Mouse (Mus musculus): ENCODE measurements around the gene Mapk13. TPM values are rescaled to one million over a fixed set of nuclear protein-coding genes. Genes with fewer than 3 reads are reported as not detected.

The Mapk13 gene
- total and polyA plus RNA-seq, 2 experiments from 2014 or later: 0.65 to 0.78 TPM

- H3K4me1 ChIP-seq (ENCODE audit: control insufficient read depth, insufficient read depth): no peaks in the 10 kb centered on the region
- no peak overlapping the region for H3K4me3 ChIP-seq (ENCODE audit: low read depth, low read length)
- no peak overlapping the region for H3K9ac ChIP-seq (replicated peaks; ENCODE audit: low read depth, low read length)
- peaks cover 47% of the 10 kb centered on the region for H3K36me3 ChIP-seq (replicated peaks; ENCODE audit: control insufficient read depth, insufficient read depth, low read length)
- H3K4me2 ChIP-seq (ENCODE audit: low read depth, low read length): no peak overlapping the region
- no peaks in the 10 kb centered on the region for H3K9me3 ChIP-seq (replicated peaks; ENCODE audit: control insufficient read depth, low read length)
- ATAC-seq (ENCODE audit: insufficient read depth, low read depth): no peak
- no peak for DNase-seq (ENCODE audit: low spot score)
- 90% methylated on average over 4 of the region's 4 CpGs for WGBS
- TF ChIP-seq CTCF (IDR thresholded peaks at IDR 0.05; ENCODE audit: low read depth) (no peak), EP300 (IDR thresholded peaks at IDR 0.05; ENCODE audit: low read depth) (no peak)
- no peaks in the 10 kb centered on the region for H3K27me3 ChIP-seq (ENCODE audit: control insufficient read depth, insufficient read depth, low read length)
- H3K27ac ChIP-seq (ENCODE audit: low read depth): no peak overlapping the region
Observed at GRCm38 (mm10) chr17:28737973-28738372, 31.1 kb upstream of the Mapk13 start.

DNA sequence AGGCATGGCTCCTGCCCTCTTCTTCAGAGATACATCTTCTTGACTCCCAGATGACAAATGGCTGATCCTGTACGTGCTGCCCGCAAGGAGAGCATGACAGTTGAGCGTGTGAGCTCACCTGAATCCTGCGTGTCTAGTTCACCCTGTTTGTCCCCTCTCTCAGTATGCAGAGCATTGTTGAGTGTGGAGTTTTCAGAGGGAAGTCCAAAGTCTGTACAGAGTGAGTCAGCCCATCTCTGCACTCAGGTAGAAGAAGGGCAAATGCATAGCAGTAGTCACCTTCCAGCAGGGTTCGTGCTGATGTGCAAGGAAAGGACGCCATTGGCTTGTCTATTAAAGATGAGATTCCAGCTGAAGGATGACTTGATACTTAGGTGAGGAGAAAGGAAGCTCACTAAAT is 29.9 kb upstream of the Mapk13 start:
- Histone ChIP-seq H3K4me3 (ENCODE audit: low read depth, low read length) (no peak overlapping the region), H3K27ac (ENCODE audit: low read depth) (no peak overlapping the region), H3K9ac (replicated peaks; ENCODE audit: low read depth, low read length) (no peak overlapping the region), H3K4me1 (ENCODE audit: control insufficient read depth, insufficient read depth) (no peaks in the 10 kb centered on the region), H3K4me2 (ENCODE audit: low read depth, low read length) (no peak overlapping the region), H3K36me3 (replicated peaks; ENCODE audit: control insufficient read depth, insufficient read depth, low read length) (peaks cover 55% of the 10 kb centered on the region), H3K27me3 (ENCODE audit: control insufficient read depth, insufficient read depth, low read length) (no peaks in the 10 kb centered on the region), H3K9me3 (replicated peaks; ENCODE audit: control insufficient read depth, low read length) (no peaks in the 10 kb centered on the region; the same call in 1 of the 2 replicates)
- TF ChIP-seq CTCF (IDR thresholded peaks at IDR 0.05; ENCODE audit: low read depth) (no peak), EP300 (IDR thresholded peaks at IDR 0.05; ENCODE audit: low read depth) (no peak)
- DNase-seq (ENCODE audit: low spot score) (no peak), ATAC-seq (ENCODE audit: insufficient read depth, low read depth) (no peak)
- 92% methylated on average over 6 of the region's 6 CpGs for WGBS

DNA sequence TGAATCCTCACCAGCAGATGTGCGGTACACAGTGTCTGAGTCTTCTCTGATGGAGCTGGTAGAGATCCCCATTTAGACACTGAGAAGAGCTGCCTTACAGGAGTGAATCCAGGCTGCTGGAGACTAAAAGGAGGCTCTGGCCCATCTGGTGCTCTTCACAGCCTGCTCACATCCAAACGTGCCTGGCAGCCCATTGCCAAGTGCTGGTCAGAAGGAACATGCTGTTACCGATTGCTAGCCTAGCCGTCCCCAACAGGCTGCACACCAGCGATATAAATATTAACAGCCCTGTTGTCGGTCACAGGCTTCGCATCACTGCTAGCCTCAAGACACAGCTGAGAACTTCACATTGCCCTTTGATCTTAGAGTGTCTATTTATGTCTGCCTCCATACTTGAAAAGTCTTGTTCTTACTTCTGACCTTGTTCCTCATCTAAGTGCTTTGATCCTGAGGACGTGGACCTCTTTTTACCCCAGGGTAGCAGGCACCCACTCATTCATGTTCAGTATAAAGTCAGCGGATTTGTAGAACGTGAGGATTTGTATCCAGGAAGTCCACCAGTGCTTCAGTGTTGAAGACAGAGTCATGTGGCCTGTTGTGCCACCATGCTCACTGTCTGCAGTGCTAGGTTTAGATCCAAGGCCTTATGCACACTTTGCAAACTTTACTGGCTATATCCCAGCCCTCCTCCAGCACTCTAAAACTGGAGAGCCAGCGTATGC is 25.8 kb upstream of the Mapk13 start:
- Histone ChIP-seq H3K27ac (ENCODE audit: low read depth) (no peak overlapping the region), H3K27me3 (ENCODE audit: control insufficient read depth, insufficient read depth, low read length) (no peaks in the 10 kb centered on the region), H3K9me3 (replicated peaks; ENCODE audit: control insufficient read depth, low read length) (no peaks in the 10 kb centered on the region; the same call in 1 of the 2 replicates), H3K4me2 (ENCODE audit: low read depth, low read length) (no peak overlapping the region), H3K36me3 (replicated peaks; ENCODE audit: control insufficient read depth, insufficient read depth, low read length) (peaks cover 93% of the 10 kb centered on the region), H3K4me3 (ENCODE audit: low read depth, low read length) (no peak overlapping the region), H3K9ac (replicated peaks; ENCODE audit: low read depth, low read length) (no peak overlapping the region), H3K4me1 (ENCODE audit: control insufficient read depth, insufficient read depth) (no peaks in the 10 kb centered on the region)
- ATAC-seq (ENCODE audit: insufficient read depth, low read depth) (no peak), DNase-seq (ENCODE audit: low spot score) (no peak)
- WGBS: 91% methylated on average over 11 of the region's 11 CpGs
- TF ChIP-seq EP300 (IDR thresholded peaks at IDR 0.05; ENCODE audit: low read depth) (no peak), CTCF (IDR thresholded peaks at IDR 0.05; ENCODE audit: low read depth) (no peak)

GRCm38 (mm10) chr17:28743916-28744315 is 25.2 kb upstream of the Mapk13 start:
- H3K27me3 ChIP-seq (ENCODE audit: control insufficient read depth, insufficient read depth, low read length): no peaks in the 10 kb centered on the region
- H3K4me2 ChIP-seq (ENCODE audit: low read depth, low read length): no peak overlapping the region
- H3K9me3 ChIP-seq (replicated peaks; ENCODE audit: control insufficient read depth, low read length): no peaks in the 10 kb centered on the region; the same call in 1 of the 2 replicates
- H3K4me3 ChIP-seq (ENCODE audit: low read depth, low read length): no peak overlapping the region
- no peaks in the 10 kb centered on the region for H3K4me1 ChIP-seq (ENCODE audit: control insufficient read depth, insufficient read depth)
- H3K36me3 ChIP-seq (replicated peaks; ENCODE audit: control insufficient read depth, insufficient read depth, low read length): peaks cover 97% of the 10 kb centered on the region
- DNase-seq (ENCODE audit: low spot score): no peak
- no peak for ATAC-seq (ENCODE audit: insufficient read depth, low read depth)
- no peak overlapping the region for H3K9ac ChIP-seq (replicated peaks; ENCODE audit: low read depth, low read length)
- TF ChIP-seq EP300 (IDR thresholded peaks at IDR 0.05; ENCODE audit: low read depth): no peak
- TF ChIP-seq CTCF (IDR thresholded peaks at IDR 0.05; ENCODE audit: low read depth): peak; percentile 9; the same call in 1 of the 2 replicates
- 90% methylated on average over 9 of the region's 9 CpGs for WGBS
- H3K27ac ChIP-seq (ENCODE audit: low read depth): no peak overlapping the region

- DNase-seq (ENCODE audit: low spot score): no peak
- no peak overlapping the region for H3K27ac ChIP-seq (ENCODE audit: low read depth)
- 61% methylated on average over 6 of the region's 6 CpGs for whole genome bisulfite sequencing
- no peak for ATAC-seq (ENCODE audit: insufficient read depth, low read depth)
- no peaks in the 10 kb centered on the region for H3K4me1 ChIP-seq (ENCODE audit: control insufficient read depth, insufficient read depth)
- H3K4me3 ChIP-seq (ENCODE audit: low read depth, low read length): no peak overlapping the region
- no peaks in the 10 kb centered on the region; the same call in 1 of the 2 replicates for H3K9me3 ChIP-seq (replicated peaks; ENCODE audit: control insufficient read depth, low read length)
- H3K27me3 ChIP-seq (ENCODE audit: control insufficient read depth, insufficient read depth, low read length): no peaks in the 10 kb centered on the region
- no peak overlapping the region for H3K9ac ChIP-seq (replicated peaks; ENCODE audit: low read depth, low read length)
- H3K4me2 ChIP-seq (ENCODE audit: low read depth, low read length): no peak overlapping the region
- peaks cover 83% of the 10 kb centered on the region for H3K36me3 ChIP-seq (replicated peaks; ENCODE audit: control insufficient read depth, insufficient read depth, low read length)
- TF ChIP-seq CTCF (IDR thresholded peaks at IDR 0.05; ENCODE audit: low read depth) (no peak), EP300 (IDR thresholded peaks at IDR 0.05; ENCODE audit: low read depth) (no peak)
Observed at GRCm38 (mm10) chr17:28745773-28746172, 23.3 kb upstream of the Mapk13 start.

DNA sequence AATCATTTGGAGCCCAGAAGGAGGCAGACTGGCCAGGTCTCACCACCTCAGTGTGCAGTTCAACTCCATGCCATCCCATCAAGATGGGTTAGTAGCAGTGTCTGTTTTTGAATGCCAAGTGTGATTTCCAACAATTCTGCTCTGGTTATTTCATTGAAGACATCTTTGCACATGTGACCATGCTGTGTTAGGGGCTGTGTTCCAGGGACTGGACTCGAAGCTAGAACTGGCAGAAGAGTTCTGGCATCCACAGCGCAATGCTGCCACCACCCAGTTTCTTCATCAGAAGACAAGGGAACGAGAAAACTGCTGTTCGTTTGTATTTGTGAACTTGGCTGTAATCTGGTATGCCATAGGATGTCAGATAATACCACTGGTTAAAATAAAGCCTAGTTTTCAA is 21.1 kb upstream of the Mapk13 start:
- WGBS: 83% methylated on average over 4 of the region's 4 CpGs
- Histone ChIP-seq H3K27me3 (ENCODE audit: control insufficient read depth, insufficient read depth, low read length) (no peaks in the 10 kb centered on the region), H3K4me2 (ENCODE audit: low read depth, low read length) (no peak overlapping the region), H3K36me3 (replicated peaks; ENCODE audit: control insufficient read depth, insufficient read depth, low read length) (peaks cover 61% of the 10 kb centered on the region), H3K4me3 (ENCODE audit: low read depth, low read length) (no peak overlapping the region), H3K9me3 (replicated peaks; ENCODE audit: control insufficient read depth, low read length) (no peaks in the 10 kb centered on the region; the same call in 1 of the 2 replicates), H3K4me1 (ENCODE audit: control insufficient read depth, insufficient read depth) (no peaks in the 10 kb centered on the region), H3K27ac (ENCODE audit: low read depth) (no peak overlapping the region), H3K9ac (replicated peaks; ENCODE audit: low read depth, low read length) (no peak overlapping the region)
- ATAC-seq (ENCODE audit: insufficient read depth, low read depth): no peak
- TF ChIP-seq EP300 (IDR thresholded peaks at IDR 0.05; ENCODE audit: low read depth): no peak
- no peak for TF ChIP-seq CTCF (IDR thresholded peaks at IDR 0.05; ENCODE audit: low read depth)
- DNase-seq (ENCODE audit: low spot score): no peak
